Mouse (Mus musculus): ENCODE results near the gene Babam2.

The Babam2 gene

DNA sequence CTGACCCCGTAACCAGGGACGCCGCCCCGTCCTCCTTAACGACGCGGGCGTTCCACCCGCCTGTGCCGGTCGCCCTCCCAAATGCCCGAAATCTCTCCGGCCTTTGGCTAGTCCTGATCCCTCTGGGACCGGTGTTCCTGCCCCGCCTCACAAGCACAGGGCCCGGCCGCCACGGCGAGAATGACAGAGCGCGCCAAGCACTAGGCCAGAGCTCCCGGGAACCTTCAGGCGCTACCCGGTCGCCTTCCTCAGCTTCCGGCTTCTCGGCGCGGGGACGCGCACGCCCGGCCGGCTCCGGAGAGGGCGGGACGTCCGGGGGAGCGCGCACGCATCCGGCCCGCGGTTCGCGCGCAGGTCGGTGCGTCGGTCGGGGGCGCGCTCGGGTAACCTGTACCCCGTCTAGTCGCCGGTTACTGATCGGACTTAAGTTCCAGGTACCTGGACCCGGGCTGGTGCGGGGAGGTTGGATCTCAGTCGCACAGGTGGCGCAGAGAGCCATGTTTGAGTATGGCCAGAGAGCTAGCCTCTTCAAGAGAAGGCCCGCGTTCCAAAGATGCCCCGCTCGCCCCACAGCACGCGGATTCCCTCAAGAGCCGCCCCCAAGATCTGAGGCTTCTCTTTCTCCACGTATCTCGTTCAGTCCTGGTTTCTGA, at the start of gene Babam2:
TSS of gene Babam2 (plus strand) at position 41 of the 653 bp plus-strand sequence.
- peak; percentile 93 for DNase-seq (ENCODE audit: low read depth, low spot score)

DNA sequence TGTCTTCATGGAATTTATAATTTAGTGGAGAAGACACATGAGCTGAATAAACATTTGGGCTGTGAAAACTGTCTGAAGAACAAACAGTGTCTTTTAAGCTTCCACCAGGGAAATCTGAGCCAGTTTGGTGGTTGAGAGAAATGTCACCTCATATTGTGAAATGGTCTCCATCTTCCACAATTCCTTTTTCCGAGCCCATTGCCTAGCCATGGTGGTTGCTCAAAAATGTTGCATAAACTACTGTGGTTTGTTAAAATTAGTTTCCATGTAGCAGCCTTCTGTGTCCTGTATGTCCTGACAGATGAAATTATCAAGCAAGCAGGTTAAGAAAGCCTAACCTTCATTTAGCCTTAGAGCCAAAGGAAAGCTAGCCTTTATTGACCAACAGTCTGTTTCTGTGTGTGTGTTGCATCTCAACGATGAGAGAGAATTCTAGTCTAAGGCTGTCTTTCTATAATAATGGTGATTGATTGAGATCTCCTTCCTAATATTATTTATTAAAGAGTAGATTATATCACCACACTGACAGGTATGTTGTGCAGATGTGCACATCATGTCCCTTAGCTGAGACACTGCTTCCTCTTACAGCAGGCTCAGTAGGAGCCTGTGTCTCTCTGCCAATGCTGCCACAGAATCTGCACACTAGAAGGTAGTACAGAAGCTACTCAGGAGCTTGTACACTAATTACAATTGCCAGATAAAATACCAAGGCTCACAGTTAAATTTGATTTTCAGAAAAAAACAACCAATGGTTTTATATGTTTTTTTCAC, 46.8 kb upstream of the Babam2 start:
- no peak for DNase-seq (ENCODE audit: low read depth, low spot score)

DNA sequence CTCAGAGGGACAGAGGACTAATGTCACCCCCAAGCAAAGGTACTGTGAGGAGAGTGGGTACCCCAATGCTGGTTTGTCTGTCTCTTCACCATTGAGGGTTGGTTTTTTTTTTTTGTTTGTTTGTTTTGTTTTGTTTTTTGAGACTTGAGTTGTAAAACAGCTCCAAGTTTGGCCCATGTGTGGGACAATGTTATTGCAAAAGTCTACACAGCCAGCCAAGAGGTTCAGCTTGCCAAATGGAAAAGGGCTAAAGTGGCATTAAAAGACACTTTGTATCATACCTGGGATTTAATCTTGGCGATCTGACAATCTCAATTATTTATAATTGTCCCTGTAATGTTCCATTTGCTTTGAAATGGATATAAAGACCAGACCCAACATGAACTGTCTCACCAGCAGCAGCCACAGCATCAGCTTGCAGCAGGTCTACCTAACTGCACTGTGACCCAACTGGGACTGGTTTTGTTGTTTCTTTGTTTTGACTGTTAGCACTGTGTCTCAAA, 41.7 kb upstream of the Babam2 start:
- DNase-seq (ENCODE audit: low read depth, low spot score): no peak

DNA sequence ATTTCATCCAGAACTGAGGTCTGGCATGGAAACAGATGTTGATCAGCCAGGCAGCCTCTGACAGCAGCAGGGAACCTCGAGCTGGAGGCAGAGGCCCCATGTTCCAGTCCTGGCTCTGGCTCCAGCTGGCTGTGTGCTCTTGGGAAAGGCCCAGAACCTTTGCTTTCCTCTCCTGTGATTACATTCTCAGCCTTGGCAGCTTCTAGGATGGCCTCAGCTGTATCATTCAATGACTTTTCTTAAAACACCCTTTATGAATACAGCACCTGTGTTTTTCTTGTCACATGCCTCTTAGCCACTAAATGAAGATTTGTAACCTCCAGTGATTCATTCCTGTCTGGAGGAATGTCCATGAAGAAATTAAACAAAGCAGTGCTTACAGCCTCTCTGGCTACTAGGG, 31.3 kb upstream of the Babam2 start:
- no peak for DNase-seq (ENCODE audit: low read depth, low spot score)

DNA sequence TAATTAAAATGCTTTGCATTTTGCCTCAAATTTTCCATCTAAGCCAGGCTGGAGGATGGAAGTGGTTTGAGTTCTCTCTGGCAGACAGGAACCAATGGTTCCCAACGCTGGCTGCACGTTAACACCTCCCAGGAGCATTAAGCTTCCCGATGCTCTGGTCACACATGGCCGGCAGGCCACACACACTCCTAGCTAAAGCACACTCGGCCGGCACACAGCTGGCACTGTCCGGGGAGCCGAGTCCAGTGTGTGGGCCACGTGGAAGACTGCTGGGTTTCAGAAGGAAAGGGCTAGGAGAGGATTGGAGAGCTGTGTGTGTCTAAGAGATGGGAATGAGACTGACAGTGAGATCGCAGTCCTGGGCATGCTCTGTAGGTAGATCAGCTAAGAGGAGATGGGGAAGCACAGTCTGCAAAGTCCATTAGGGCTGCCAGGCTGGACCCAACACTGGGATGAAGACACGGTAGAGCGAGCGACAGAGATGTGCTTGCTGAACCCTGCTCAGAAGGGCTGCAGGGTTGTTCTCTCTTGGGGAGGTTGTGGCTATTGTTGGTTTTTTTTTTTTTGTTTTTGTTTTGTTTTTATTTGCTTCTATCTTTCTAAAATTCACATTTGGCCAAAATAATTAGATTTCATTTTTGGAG, 29.0 kb upstream of the Babam2 start:
- no peak for DNase-seq (ENCODE audit: low read depth, low spot score)

DNA sequence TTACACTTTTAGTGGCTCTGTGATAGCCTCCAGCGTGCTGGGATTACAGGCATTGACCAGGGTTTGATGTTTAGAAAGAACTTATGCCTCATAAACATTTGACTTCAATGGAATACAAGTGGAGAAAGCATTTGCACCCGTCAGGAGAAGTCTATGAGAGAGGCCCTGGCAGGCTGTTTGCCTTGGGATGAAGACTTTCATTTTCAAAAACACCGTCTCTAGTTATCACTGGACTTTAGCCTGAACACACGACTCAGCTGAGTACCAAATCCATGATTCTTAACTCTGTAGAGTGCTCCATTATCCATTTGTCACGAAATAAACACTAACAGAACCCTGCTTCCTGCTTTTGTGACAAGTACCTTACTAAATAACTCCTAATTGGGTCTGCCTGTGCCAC, 27.5 kb upstream of the Babam2 start:
- DNase-seq (ENCODE audit: low read depth, low spot score): no peak

DNA sequence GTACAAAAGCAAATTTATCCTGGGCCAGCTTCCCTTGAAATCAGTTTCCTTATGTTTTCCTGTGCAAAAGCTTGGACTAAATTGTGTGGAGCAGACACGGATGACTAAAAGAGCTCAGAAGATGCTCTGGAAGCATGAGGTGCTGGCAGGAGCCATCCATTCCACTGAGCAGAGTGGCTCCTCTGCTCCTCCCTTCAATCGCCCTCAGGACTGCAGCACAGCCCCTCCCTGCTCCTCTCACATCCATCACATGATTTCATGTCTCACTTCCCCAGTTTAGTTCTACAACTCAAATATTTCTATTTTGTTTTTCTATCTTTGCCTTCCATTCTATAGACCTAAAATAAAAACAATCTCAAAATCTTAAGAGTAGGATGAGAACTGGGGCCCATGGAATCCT, 26.3 kb upstream of the Babam2 start:
- no peak for DNase-seq (ENCODE audit: low read depth, low spot score)

DNA sequence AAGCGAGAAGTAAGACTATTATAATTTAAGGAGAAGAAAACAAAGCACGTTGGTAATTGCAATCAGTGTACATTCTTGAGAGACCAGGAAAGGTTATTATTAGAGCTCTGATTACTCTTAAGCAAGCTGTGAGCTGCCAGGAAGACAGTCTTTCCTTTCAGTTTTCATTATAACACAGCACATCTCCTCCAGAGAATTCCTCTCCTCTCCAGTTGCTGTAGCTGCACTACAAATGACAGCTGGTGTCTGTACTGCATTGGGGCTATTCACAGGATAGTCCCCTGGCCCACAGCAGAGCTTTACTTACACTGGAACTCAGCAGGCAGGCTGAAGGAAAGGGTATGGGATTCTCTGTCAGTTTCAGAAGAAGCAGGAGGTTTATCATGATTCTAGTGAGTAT, 24.1 kb upstream of the Babam2 start:
- DNase-seq (ENCODE audit: low read depth, low spot score): no peak

DNA sequence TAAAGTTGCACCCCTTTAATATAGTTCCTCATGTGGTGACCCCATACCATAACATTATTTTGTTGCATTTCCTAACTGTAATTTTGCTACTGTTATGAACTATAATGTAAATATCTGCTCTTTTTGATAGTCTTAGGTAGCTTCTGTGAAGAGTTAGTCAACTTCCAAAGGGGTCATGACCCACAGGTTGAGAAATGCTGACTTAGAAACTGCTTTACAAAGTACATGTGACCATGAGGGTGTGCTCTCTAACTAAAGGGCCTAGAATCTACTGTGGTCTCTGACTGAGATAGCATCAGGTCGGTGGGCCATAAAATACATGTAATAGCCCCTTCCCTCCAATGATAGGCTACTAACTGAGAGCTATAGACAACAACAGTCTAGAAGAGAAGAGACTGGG, 19.5 kb upstream of the Babam2 start:
- DNase-seq (ENCODE audit: low read depth, low spot score): no peak

DNA sequence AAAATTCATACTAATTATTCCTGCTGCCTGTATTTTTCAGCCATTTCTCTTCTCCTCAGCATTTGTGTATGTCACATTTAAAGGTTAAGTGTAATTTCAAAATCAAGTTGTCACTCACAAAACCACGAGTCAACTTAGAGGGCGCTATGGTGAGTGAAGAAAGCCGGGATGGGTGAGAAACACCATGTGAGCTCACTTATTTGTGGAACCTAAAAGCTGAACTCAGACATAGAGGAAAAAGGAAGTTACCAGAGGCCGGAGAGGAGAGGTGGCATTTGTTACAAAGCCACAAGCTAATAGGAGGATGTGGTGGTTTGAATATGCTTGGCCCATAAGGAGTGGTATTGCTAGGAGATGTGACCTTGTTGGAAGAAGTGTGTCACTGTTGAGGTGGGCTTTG, 17.3 kb upstream of the Babam2 start:
- DNase-seq (ENCODE audit: low read depth, low spot score): no peak

DNA sequence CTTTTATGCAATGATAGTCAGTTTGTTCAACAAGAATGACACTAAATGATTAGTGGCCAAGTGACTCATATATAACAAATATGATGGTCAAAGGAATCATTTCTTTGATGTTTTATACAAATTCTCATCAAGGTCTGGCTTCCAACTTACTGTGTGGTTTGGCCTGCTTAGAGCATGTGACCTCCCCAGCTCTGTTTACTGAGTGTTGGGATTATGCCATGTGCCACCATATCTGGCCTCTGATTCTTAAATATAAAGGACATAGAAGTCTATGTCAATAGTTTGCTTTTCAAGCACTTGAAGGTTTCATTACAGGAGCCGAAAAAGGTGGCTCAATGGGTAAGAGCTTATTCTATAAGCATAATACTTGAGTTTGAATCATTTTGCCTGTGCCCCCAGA, 15.2 kb upstream of the Babam2 start:
- DNase-seq (ENCODE audit: low read depth, low spot score): no peak

DNA sequence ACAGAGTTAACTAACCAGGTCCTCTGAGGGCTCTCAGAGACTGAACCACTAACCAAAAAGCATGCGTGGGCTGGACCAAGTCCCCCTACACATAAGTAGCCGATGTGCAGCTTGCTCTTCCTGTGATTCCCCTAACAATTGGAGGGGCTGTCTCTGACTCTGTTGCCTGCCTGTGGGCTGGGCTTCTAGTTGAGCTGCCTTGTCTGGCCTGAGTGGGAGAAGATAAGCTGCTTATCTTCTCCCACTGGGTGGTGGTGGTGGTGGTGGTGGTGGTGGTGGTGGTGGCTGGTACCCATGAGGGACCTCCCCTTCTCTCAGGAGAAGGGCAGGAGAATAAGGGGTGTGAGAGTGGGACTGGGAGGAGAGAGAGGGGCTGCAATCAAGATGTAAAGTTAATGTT, 11.4 kb upstream of the Babam2 start:
- DNase-seq (ENCODE audit: low read depth, low spot score): no peak

DNA sequence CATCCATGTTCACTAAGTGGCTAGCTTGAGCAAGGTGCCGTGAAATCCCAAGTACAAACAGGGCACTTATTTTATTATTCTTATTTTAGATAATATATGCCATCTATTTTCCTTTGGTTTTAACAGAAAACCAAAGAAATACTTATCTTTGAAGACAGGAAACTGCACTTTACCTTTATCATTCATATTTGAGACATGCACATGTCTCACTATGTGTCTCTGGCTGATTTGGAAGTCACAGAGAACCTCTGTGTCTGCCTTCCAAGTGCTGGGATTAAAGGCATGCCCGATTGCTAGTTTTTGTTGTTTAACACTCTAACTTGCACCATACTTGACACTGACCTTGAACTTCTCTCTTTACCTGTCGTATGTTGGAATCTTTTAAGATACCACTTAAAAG, 9.5 kb upstream of the Babam2 start:
- DNase-seq (ENCODE audit: low read depth, low spot score): no peak

DNA sequence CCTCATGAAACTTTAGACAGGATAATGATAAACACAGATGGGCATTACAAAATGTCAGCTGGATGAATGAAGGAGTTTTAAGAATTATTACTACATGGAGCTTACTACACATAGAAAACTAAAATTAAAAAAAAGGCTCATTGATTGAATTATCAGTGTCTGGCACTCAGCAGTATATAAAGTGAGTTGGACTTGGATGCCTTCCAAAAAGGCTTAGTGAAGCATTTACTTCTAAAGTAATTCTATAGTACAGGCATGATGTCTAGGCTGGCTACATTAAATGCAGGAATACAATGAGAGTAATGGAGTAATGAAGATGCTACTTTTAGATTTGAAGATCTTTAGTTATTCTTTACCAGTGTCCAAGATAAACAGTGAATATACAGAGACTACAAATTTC, 4.3 kb upstream of the Babam2 start:
- no peak for DNase-seq (ENCODE audit: low read depth, low spot score)

DNA sequence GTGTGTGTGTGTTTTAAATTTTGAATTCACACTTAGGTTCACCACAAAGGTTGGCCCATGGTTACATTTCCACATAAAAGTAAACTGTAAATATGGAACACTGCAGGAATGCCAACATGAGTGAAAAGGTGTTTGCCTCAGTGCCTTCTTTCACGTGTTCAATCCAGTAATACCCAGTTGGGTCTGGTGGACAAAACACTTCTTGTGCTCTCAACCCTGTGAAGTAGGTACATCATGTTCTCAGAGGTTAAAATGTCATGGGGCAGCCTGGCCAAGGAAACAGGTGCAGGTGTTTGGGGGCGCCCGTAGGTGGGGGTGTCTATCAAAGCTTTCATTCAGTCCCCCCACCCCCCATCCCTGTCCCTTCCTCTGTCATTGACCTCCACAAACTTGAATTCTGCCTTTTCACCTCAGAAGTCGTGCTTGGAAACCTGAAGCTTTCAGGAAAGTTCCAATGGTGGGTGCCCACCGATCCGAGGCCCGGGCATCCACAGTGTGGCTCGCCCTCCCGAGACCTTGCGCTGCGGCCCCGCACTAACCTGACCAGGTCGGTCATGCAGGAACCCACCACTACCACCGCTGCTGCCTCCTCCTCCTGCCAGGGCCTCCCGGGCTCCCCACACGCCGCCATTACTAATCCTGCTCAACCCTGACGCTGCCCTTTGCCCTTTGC, 377 bp upstream of the Babam2 start, which contains the start of gene Rbks:
TSS of gene Rbks (minus strand) at position 657 of the 673 bp plus-strand sequence.
- DNase-seq (ENCODE audit: low read depth, low spot score): peak; percentile 87

DNA sequence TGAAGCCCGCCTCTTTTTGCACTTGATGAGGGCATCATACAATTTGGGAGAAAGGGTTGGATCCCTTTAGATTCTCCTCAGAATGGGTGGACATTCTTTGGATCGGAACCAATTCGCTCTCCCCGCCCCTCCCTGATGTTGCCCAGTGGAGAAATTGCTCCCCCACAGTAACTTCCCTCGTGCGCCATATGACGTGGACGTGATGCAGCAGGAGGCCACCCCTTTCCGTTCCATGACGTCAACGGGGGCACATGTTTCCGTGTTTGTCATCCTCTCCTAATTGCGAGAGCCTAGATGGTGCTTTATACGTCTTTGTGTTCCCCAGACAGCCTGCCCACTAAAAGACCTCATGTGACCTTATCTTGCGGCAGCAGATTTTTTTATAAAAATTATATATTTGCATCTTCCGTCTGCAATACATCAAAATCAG, 828 bp downstream of the Babam2 start:
- peak; percentile 83 for DNase-seq (ENCODE audit: low read depth, low spot score)

DNA sequence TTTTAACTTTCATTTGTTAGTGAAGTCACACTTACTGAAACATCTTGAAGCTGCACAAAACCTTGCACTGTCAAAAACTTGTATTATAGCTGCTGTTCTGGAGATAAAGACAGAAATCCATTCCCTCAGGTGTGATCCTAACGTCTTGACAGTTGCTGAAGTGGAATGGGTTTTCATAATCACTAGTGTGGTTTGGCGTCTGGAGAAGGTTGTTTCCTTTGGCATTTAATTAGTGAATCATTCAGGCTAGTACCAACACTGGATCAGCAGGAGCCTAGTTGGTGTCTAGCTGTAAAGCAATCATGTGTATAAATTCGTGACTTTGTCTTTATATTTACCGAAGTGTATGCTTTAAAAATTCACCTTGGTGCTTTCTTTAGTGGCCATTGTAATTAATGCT, 1.4 kb downstream of the Babam2 start:
- no peak for DNase-seq (ENCODE audit: low read depth, low spot score)

DNA sequence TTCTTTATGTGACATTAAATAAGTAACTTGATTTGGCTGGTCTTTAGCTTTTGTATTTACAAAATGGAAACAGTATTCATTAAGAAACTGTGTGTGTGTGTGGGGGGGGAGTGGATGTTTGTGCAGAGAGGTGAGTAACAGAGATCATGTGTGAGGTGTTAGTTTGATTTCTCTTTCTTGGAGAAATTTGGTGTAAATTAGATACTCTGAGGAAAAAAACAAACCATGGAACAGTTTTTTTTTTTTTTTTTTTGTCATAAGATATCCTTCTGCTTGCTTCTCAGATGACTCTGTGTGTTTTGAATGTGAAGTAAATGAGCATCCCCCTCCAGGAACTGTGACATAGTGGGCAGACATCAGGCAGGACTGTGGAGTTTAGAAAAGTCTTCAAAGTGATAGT, 1.9 kb downstream of the Babam2 start:
- DNase-seq (ENCODE audit: low read depth, low spot score): no peak

DNA sequence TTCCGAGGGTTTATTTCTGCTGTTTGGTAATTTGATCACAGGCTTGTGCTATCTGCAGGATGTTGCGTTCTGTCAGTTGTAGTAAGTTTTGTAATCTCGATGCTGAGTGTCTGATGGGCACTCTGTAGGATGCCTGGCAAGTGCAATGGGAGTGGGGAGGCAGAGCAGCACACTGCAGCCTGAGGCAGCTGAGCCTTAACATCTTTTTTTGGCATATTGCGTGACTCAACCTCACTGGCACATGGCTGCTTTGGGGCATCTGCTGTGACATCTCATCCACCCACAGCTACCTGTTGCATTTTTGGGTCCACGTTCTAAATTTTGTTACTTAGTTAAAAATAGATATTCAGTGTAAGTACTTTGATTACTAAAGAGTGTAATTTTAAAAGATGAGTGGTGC, 7.5 kb downstream of the Babam2 start:
- DNase-seq (ENCODE audit: low read depth, low spot score): no peak

DNA sequence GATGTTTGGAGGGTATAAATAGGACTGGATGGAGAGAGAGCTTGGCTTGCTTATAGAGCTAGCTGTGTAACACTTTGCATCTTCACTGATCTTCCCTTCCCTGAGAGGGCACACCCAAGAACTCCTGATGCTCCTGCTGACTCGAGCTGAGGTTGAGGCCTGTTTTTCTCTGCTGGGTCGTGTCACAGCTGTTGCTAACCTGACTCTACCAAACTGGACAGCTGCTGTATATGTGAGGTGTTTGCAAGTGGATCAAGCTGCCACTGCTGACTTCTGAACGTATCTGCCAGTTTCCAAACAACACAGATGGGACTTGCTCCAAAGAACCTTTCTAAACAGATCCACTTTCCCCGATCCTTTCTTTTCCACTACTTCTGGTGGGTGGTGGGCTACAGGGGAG, 9.3 kb downstream of the Babam2 start:
- no peak for DNase-seq (ENCODE audit: low read depth, low spot score)

DNA sequence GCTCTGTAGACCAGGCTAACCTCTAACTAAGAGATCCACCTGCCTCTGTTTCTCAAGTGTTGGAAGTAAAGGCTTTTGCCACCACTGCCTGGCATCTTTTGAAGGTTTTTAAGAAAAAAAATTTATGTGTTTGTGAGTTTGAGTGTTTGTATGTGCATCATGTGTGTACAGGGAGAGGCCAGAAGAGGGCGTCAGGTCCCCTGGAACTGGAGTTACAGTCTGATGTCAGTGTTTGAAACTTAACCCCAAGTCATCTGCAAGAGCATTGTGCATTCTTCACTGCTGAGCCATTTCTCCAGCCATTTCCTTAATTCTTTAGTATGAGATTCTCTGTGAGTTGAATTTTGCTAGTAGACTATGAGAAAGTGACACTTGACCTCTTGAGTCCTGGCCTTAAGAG, 11.9 kb downstream of the Babam2 start:
- DNase-seq (ENCODE audit: low read depth, low spot score): no peak

DNA sequence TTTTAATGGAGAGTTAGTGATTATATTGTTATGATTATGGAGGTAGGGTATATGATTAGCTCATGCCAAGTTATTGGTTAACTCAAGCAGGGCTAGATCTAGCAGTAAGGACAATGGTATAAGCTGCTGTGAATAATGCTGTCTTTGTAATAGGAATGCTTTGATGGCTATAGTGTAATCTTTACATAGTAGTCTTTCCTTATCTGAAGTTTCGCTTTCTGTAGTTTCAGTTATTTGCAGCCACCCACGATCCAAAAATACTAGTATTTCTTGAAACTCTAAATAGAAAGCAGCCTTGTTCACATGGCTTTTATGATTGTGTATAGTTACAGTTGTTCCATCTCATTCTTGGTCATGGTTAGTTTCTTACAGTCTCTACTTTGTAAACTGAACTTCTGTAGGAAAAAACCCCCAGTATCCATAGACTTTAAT, 15.8 kb downstream of the Babam2 start:
- no peak for DNase-seq (ENCODE audit: low read depth, low spot score)
